Mouse (Mus musculus) embryo, embryonic 10.5 days (tissue): ENCODE results near the gene Rpl18a.

Source experiments
- DNase-seq: peaks from one replicate; pipeline ENCODE4 v3.0.0-alpha.2; 2015; ENCODE audit warnings: low spot score

Gene Rpl18a

DNA sequence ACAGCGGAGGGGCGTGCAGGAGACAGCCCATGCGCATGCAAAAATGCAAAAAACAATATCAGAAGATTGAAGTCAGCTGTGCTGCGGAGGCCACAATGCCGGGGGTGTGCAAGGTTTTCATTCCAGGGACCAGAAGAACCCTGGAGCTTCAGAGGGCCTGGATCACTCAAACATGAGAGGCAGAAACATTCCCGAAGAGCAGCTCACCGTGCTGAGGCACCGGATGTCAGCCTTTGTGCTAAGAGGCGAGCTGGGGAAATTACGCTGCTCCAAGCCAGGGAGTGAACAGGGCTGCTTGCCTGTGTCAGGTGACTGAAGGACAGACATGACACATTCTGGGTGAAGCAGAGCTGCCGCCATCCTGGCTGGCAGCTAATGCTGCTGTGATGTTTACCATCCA, 16.7 kb downstream of the Rpl18a start:
- no peak for DNase-seq

DNA sequence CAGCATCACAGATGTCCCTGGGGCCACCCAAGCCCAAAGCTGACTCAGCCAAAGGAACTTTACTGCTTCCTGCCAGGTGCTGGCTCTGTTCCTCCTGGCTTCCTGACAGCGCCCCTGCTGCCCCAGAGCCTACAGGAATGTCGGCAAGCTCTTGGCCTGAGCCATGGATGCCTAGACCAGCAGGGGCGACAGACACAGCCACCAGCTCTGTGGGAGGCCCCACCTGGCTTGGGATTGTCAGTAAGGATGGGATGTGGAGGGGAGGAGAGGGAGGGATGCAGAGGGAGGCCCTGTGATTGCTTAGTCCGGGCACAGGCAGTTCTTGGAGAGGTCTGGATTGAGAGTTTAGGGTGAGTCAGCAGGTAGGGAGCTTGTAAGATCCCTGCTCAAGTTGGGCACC, 17.1 kb downstream of the Rpl18a start:
- DNase-seq: no peak

DNA sequence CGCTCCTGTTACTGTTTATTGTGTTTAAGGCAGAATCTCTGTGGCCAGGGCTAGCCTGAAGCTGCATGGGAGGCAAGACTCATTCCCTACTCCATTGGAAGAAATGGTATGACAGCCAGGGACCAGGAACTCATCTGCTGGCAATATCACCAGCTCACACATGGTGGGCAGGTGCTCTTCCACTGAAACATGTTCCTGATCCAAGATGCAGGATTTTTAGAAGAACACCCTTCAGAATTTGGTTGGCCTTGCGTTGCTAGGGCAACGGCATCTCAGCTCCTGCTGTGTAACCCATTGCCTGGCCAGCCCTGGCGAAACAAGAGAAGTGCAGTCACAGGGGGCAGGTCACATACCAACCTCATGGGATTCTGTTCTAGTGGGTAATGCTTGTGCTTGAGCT, 17.7 kb downstream of the Rpl18a start:
- DNase-seq: no peak

DNA sequence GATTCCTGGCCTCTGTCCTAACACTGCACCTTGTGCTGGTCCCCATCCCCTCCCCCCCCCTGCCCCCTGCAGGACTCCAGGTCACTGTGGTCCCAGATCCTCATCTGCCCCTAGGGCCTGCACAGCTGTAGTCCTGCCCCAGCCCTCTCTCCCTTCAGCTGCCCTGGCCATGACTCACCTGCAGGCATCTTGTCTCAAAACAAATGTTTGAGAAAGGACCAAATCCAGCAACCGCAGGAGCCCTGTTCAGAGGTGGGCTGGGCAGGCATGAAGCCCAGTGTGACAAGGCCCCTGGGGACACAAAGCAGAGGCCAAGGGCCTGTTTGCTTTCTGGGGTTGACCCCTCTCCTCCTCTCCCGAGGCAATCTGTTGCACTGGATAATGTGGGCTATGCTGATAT, 19.0 kb downstream of the Rpl18a start:
- DNase-seq: no peak

DNA sequence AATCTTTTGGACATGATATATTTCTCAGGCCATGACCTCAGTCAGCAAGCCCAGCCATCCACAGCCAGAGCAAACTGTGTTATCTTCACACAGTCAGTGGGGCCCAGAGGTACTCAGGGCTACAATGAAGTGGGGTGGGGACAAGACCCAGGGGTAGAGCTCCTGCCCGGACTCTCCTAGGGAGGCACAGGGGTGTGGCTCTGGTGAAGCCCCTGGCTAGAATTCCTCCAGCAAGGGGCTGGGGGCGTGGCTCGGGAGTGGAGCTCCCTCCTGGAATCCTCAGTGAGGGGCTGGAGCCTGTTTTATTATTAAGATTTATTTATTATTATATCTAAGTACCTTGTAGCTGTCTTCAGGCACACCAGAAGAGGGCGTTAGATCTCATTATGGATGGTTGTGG, 20.8 kb downstream of the Rpl18a start:
- DNase-seq: no peak

DNA sequence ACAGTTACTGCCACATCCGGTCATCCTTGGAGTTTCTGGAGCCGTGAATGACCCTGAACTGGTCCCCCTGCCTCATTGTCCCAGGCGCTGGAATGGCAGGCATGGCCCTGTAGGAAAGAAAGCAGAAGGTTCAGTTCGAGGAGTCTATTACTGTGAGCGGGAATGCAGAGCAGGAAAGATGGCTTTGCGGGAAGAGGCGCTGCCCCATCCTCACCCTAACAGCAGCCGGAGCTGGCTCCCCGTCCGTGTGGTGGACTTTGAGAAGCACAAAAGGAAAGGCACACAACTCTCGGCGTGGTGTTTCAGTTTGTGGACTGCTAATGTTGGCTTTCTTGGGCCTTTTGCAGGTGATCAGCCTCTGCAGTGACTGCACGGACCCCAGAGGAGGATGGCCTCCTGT, 22.8 kb downstream of the Rpl18a start:
- no peak for DNase-seq

DNA sequence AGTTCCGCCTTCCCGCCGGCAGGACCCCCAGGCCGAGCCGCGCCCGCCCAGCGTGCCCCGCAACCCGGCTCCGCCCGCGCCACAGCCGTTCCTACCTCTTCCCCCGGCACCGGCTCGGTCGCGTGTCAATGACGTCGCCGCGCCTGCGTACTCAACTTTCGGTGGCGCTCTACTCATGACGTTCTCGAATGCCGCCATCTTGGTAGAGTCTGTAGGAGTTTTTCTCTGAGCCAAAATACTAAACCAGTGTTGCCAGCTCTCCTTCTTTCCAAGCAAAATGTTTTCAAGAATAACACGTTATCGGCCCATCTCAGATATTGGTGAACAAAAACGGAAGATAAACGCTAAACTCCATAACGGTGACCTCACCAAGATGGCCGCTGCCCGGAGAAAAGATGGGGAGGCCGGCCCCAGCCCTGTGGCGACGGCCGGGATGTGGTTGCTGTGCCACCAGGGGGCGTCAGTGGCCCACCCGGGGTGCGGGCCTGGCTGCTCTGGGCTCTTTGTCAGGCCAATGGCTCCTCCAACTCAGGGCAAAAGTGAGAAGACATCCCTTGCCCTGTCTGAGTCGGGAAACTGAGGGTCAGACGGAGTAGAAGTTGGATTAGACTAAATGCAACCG, 23.7 kb downstream of the Rpl18a start, which contains the start of gene Ccdc124:
Gene Ccdc124, minus strand, starts transcription at position 572 of the 622 bp plus-strand sequence.
- peak; percentile 95 for DNase-seq

DNA sequence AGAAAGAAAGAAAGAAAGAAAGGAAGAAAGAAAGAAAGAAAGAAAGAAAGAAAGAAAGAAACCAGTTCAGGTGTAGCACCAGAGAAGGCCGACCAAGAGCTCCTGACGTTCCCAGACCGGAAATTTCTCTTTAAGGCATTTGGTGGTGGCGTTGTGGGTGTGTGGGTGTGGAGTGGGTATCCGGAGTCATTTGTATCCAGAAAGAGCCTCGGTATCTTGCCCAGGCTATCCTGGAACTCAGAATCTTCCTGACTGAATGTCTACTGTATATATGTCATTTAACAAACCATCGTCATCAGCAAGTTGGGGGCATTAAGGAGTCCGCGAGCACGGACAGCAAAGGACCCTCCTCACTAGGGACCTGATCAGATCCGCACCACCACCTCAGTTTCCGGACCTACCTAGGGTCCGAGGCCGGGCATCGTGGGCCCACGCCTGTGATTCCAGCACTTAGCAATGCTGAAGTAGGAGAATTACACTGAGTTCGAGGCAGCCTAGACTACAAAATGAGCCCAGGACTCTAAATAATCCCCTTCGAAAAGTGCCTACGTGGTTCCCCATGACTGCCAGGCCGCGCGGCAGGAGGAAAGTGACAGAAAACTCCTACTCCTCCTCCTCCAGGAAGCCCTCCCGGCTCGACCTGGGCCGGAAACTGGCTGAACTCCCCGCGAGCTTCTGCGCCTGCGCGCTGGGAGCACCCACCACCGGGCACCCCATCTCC, 24.4 kb downstream of the Rpl18a start:
- DNase-seq: no peak

DNA sequence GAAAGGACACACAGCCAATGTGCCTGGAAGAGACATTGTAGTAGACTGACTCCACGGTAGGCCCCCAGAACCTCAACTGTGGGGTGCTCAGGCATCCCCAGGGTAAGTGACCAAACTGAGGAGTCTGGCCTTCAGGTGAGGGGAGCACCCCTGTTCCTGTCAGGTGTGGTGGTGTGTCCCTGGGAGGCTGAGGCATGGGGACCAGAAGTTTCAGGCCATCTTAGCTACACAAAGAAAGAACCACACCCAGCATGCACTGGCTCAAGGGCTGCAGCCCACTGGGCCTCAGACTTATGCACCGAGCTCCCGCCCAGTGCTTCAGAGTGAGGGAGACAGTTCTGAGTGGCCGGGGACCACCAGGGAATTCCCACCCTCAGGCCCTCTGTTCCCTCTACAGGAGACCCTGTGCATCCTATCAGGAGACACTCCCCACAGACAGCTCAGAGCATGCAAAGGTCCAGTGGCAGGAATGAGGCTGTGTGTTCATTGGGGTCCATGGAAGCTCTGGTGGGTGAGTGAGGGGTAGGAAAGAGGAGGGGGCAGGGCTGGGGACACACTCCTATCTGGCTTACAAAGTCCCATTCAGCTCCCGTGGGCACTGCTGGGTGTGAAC, 25.9 kb downstream of the Rpl18a start:
- no peak for DNase-seq

DNA sequence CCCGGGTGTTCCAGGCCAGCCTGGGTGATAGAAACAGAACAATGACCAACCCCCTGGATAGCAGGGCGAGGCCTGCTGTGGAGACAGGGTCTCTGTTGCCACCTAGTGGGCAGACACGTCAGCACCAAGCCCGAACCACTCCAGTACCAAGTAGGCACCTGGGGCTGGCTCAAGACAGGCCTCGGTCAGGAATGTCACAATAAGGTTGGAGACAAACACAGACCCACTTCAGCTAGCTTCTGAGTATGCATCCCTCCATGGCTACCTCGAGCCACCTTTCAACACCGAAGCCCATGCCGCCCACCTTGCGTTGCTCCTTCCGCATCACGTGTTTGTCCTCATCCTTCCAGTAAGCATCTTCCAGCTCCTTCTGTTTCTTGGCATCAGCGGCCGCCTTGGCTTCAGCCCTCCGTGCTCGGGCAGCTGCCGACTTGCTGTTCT, 27.6 kb downstream of the Rpl18a start:
- peak; percentile 84 for DNase-seq

DNA sequence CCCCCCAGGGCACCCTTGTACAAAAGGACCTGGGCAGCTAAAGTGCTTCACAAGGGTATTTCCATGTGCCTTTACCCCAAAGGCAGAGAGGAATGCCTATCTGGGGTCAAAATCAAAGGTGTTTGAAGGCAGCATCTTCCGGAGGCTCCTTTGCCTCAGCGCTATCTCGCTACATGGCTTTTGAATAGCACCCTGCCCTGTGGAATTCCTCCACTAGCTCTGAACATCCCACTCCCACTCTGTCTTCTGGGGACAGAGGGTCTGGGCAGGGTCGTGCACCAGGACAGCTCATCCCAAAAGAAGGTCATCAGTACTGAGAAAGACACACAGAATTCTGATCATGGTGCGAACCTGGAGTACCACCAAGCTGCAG, 28.0 kb downstream of the Rpl18a start:
- DNase-seq: no peak

DNA sequence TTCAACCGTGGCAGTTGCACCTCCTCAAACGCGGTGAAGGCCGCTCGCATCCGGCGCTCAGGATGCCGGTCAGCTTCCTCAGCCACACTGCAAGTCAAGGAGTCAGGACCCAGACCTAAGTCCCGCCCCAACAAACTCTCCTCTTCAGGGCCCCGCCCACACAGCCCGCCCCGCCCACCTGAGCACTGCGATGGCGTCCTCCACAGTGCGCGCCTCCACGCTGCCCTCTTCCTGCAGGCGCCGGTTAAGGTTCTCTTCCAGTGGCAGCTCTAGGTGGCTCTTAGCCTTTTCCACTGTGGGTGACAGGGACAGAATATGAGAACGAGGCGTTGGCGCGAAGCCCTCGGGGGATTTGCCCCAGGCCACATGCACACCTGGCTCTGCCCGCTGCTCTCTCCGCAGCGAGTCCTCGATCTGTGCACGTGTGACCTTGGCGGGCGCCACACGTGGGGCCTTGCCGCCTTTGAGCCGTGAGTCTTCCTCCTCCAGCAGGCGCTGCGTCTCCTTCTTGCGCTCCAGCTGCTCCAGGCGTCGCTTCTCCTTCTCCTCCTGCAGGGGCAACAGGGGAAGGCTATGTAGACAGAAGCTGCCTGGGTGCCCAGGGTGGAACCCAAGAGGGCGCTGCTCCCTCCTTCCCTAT, 28.5 kb downstream of the Rpl18a start:
- peak; percentile 80 for DNase-seq

DNA sequence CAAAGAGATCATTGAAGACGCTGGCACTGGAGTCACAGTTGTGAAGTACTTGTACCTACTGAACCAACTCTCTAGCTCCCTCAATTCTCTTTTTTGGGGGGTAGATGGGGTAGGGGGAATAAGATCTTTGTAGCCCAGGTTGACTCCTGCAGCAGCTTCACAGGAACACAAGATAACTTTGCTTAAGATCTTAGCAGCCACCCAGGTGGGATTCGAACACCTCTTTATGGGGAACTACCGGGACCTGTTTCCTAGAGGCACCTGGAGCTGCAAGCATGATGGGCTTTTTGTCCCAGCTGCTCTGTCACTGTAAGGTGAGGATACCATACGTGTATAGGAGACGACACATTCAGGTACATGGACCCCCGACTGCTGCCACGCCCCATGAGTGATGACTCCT, 30.6 kb downstream of the Rpl18a start:
- no peak for DNase-seq

DNA sequence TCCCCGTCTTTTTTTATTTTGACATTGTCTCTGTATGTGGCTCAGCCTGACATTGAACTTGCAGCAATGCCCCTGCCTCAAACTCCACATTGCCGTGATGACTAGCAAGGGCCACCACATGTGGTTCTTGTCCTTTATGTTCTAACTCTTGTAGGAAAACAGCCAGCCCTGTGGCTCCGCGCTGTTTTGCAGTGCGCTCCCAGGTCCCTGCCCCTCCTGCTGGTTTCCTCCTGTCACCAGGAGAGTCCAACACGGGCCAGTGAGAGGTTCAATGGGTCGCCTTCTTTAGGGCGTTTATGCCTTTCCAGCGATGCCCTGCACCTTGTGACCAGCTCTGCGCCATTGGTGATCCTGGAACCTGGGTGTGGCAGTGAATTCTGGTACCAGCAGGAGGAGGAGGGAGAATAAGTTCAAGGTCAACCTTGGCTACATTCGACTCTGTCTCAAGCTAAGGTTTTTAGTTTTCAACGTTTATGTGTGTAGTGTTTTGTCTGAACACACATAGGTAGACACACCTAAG, 31.2 kb downstream of the Rpl18a start:
- no peak for DNase-seq

DNA sequence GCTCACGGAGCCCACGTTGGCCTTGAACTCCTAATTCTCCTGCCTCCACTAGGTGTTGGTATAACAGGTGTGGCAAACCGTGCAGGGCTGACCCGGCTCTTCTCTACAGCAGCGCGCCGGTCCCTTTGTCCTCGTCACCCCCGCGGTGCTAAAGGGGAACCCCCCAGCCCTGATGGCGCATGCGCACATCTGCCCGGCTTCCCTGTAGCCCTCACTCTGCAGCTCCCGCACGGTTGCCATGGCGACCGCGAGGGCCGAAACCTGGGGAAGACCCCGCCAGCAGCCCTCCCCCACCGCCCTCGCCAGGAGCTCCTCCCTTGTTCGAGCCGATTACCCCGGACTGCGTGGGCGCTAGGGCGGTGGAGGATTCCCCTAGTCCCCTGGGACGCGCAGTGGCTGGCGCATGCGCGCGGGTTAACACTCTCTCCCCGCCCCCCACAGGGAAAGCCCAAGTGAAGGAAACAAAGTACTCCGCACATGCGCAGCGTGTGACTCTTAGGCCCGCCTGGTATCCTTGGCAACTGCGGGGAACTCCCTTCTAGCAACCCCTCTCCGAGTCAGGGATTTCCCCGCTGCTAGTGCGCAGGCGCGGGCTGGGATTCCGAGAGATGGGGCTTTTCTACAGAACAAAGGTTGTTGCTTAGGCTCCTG, 31.7 kb downstream of the Rpl18a start:
- peak; percentile 100 for DNase-seq

DNA sequence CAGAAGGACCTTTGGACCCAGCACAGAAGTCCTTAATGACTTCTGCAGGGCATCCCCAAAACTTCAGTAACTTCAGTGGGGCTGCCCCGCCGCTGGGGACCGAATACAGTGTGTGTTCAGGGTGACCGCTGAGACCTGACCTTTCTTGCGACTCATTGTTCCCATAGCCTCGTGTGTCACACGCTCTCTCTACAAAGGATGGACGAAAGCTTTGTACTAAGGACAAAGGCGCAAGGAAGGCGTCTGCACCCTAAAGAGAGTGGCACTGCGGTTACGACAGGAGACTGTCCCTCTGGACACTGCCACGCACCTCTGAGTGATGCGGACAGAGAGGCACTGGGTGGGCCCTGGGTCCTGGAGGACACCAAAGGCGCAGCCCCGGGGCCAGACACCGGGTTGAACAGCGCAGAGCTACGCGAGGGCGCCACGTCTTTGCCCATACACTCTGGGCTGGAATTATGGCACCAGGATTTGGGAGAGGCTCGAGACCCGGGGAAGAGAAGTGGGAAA, 32.4 kb downstream of the Rpl18a start:
- peak; percentile 79 for DNase-seq

DNA sequence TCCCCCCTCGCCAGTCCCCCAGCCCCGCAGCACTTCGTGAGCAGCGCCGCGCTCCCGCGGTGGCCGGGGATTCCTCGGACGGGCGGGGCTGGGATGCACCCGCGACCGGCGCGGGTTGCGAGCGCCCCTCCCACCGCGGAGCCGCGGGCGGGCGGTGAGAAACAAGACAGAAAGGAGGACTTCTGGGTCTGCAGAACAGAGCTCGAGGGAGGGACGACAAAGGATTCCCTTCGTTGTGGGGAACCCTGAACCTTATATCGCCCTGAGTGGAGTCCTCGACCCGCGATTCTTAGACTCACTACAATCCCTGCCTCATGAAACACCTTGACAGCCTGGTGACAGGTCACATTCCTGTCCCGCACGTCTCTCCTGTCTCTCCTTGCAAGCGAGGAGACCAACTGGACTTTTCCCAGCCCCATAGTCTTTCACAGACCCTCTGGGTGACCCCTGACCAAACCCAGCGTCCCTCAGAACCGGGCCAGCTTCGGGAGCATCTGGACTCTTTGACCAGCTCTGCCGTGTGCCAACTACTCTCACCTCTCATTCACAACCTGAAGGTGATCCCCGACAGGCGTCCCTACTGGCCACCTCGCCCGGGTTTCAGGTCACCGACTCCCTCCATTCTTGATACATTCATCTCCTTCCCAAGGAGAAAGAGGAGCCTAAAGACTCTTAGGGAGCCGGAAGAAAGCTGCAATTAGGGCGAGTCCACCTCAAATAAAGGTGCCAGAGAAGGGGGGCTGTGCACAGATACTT, 33.1 kb downstream of the Rpl18a start:
- DNase-seq: peak; percentile 54

DNA sequence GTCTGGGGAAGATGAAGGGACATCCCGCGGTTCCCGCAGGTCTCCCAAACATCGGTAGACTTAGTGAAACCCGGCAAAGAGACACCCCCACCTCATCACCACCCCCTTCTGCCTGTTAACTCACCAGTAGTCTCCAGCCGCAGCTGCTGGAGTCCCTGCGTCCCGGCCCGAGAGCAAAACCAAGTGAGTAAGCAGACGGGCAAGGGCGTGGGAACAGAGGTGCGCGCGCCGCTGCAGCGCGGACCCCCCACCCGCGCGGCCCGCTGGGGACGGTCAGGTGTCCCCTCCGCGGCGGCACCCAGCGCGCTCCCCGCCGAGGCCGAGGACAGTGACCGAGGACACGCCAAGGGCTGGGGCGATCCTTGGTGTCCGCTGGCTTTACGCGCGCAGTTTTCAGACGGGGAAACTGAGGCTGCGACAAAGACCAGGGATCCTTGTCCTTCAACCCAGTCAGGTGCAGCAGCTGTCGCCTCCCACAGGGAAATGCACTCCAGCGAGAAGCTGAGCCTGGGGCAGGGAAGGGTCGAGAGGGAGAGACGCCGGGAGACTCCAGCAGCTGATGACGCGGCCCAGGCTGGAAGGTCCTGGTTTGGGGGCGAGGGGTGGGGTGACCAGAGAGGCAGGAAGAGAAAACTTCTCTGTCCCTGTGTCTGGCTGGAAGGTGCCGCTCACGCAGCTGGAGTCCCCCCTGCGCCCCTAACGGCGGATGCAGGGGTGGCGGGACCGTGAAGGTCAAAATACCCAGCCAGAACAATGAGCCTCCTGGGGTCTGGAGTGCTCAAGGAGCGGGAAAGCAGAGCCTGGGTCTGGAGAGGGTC, 34.2 kb downstream of the Rpl18a start, which contains the start of gene Kcnn1:
Gene Kcnn1, minus strand, starts transcription at position 435 of the 818 bp plus-strand sequence.
- peak; percentile 73 for DNase-seq

DNA sequence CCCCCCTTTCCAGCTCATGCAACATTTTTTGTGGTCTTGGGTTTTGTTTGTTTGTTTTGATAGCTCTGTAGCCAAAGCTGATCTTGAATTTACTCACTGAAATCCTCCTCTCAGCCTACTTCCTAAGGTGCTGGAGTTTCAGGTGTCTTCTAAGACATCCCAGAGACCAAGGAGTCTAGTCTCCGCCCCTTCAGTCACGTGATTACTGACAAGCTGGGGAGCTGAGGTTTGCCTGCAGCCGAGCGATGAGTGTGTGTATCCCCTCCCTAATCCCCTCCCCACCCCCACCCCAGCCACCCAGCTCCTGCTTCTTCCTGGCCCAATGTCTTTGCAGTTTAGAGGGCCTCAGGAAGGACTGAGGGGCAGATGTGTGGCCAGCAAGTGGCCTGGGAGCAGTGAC, 39.7 kb downstream of the Rpl18a start:
- no peak for DNase-seq

DNA sequence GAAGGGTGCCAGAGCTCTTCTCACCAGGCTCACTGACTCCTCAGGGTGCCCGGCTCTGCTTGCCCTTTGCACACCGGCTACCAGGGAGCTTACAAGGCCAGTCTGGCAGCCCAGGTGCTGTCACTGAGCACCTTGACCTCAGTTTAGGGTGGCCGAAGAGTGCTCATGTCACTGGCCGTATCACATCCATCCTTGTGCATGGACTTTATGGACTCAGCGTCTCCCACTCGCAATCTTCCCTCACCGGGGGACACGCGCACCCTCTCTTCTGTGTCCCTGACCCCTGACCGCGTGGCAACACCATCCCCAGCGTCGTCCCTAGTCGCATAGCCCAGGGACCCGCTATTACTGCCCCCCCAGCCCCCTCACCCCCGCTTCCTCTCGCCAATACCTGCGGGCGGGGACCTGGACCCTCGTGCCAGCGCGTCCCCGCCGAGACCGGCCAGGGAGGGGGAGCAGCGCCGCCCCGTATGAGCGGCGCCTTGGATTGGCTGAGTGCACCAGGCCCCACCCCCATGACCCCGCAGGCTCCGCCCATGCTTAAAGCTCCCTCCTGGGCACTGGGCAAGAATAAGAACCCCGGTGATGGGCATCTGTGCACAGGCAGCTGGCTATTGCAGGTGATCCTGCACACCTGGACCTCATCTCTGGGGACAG, 40.5 kb downstream of the Rpl18a start:
- peak; percentile 83 for DNase-seq
